Mouse (Mus musculus) CH12.LX (cell line): ENCODE results near the gene Ccdc83. TPM values are rescaled to one million over a fixed set of nuclear protein-coding genes. Genes with fewer than 3 reads are reported as not detected.

ENCODE experiments used
- DNase-seq: peaks from one replicate; pipeline ENCODE4 v3.0.0-alpha.2; 2013; ENCODE audit errors: extremely low read depth
- H3K27ac ChIP-seq: 2 replicates; pipeline ENCODE4 v1.5.1; 2012; ENCODE audit warnings: low read depth, mild to moderate bottlenecking, control low read depth, moderate library complexity; ENCODE audit not compliant: insufficient read depth
- H3K27me3 ChIP-seq: replicated peaks from 2 replicates; pipeline ENCODE3; 2012; ENCODE audit warnings: inconsistent platforms
- H3K36me3 ChIP-seq, 2 experiments: replicated peaks in 1 of 2; 2 replicates each; pipeline versions ENCODE3 to v1.6.1; 2012; ENCODE audit warnings: inconsistent platforms in 1 of 2, low read length in 1 of 2, mild to moderate bottlenecking in 1 of 2, mixed read lengths in 1 of 2, moderate library complexity in 1 of 2; ENCODE audit not compliant: control insufficient read depth in 1 of 2, insufficient read depth in 1 of 2
- H3K4me1 ChIP-seq, 2 experiments: 2 replicates each; pipeline ENCODE4 v1.6.1; 2012; ENCODE audit warnings: inconsistent platforms in 1 of 2, moderate library complexity in 1 of 2; ENCODE audit not compliant: insufficient read depth in 2 of 2, control insufficient read depth in 1 of 2
- H3K4me2 ChIP-seq: 2 replicates; pipeline ENCODE4 v1.6.1; 2012; ENCODE audit warnings: low read depth, mild to moderate bottlenecking, control low read depth; ENCODE audit not compliant: poor library complexity, insufficient read depth, severe bottlenecking
- H3K4me3 ChIP-seq, 3 experiments: fragments of 150-350 bp in 1 of 3; sonication (generic) in 1 of 3; replicated peaks in 1 of 3; 2 replicates each; pipeline versions ENCODE3 to v1.5.1; 2011 to 2012; ENCODE audit warnings: low read depth in 2 of 3, low read length in 2 of 3, mild to moderate bottlenecking in 2 of 3, moderate library complexity in 2 of 3, control low read depth in 1 of 3, improper control_type of control experiment in 1 of 3, inconsistent platforms in 1 of 3, mixed read lengths in 1 of 3; ENCODE audit not compliant: poor library complexity in 1 of 3
- H3K79me2 ChIP-seq: replicated peaks from 2 replicates; pipeline ENCODE4 v1.6.1; 2012; ENCODE audit warnings: mild to moderate bottlenecking, moderate library complexity; ENCODE audit not compliant: control insufficient read depth, poor library complexity, insufficient read depth, severe bottlenecking; ENCODE audit errors: extremely low read depth
- H3K9ac ChIP-seq: 2 replicates; pipeline ENCODE4 v1.6.1; 2012; ENCODE audit warnings: low read depth, mild to moderate bottlenecking, control low read depth, moderate library complexity; ENCODE audit not compliant: insufficient read depth
- H3K9me3 ChIP-seq: replicated peaks from 2 replicates; pipeline ENCODE3; 2012; ENCODE audit warnings: low read length, inconsistent platforms, mixed read lengths
- BHLHE40 ChIP-seq: IDR thresholded peaks from 2 replicates; pipeline ENCODE4 v1.6.1; 2011; ENCODE audit warnings: mild to moderate bottlenecking, low read depth, low read length, improper control_type of control experiment
- CHD1 ChIP-seq: IDR thresholded peaks from 2 replicates; pipeline ENCODE4 v1.6.1; 2012; ENCODE audit warnings: low read depth, low read length, improper control_type of control experiment, inconsistent platforms
- CHD2 ChIP-seq: IDR thresholded peaks from 2 replicates; pipeline ENCODE4 v1.6.1; 2011; ENCODE audit warnings: low read length, improper control_type of control experiment
- E2F4 ChIP-seq: IDR thresholded peaks from 2 replicates; pipeline ENCODE4 v1.6.1; 2011; ENCODE audit warnings: low read depth, low read length, improper control_type of control experiment; ENCODE audit not compliant: insufficient replicate concordance
- GABPA ChIP-seq: IDR thresholded peaks from 2 replicates; pipeline ENCODE4 v1.6.1; 2012; ENCODE audit warnings: low read depth, low read length, improper control_type of control experiment, inconsistent platforms; ENCODE audit not compliant: insufficient replicate concordance
- JUND ChIP-seq: conservative IDR thresholded peaks from 2 replicates; pipeline ENCODE4 v1.6.1; 2011; ENCODE audit warnings: low read depth, low read length, improper control_type of control experiment
- KAT2A ChIP-seq: IDR thresholded peaks from 2 replicates; pipeline ENCODE4 v1.6.1; 2012; ENCODE audit warnings: low read length, improper control_type of control experiment, inconsistent platforms; ENCODE audit not compliant: insufficient replicate concordance
- MEF2A ChIP-seq: IDR thresholded peaks from 2 replicates; pipeline ENCODE4 v1.6.1; 2014; ENCODE audit warnings: low read depth, mild to moderate bottlenecking, inconsistent platforms, low read length, improper control_type of control experiment, borderline replicate concordance
- NELFE ChIP-seq: IDR thresholded peaks from 2 replicates; pipeline ENCODE4 v1.6.1; 2011; ENCODE audit warnings: low read depth, low read length, improper control_type of control experiment
- POLR2A ChIP-seq: IDR thresholded peaks from 2 replicates; pipeline ENCODE4 v1.6.1; 2011; ENCODE audit warnings: low read depth, mild to moderate bottlenecking, improper control_type of control experiment, low read length
- POLR2AphosphoS2 ChIP-seq: IDR thresholded peaks from 2 replicates; pipeline ENCODE4 v1.6.1; 2011; ENCODE audit warnings: low read depth, low read length, improper control_type of control experiment
- RCOR1 ChIP-seq: conservative IDR thresholded peaks from 2 replicates; pipeline ENCODE4 v1.6.1; 2012; ENCODE audit warnings: low read depth, mild to moderate bottlenecking, inconsistent platforms, low read length, improper control_type of control experiment
- TCF12 ChIP-seq: IDR thresholded peaks from 2 replicates; pipeline ENCODE4 v1.6.1; 2014; ENCODE audit warnings: low read depth, mild to moderate bottlenecking, inconsistent platforms, low read length, improper control_type of control experiment
- dilution Hi-C: fragments of 300-500 bp; cut with MboI; formaldehyde crosslinking; loops from 2 replicates; pipeline ENCODE4 v1.14.3; 2020; ENCODE audit warnings: low sequenced_read_pairs; ENCODE audit not compliant: extremely low pct_unique_long_range_greater_than_20kb, extremely low pct_ligation_motif_present
- in situ Hi-C: fragments of 300-500 bp; cut with MboI; formaldehyde crosslinking; loops from 3 replicates; pipeline ENCODE4 v1.14.3; 2019; ENCODE audit warnings: low sequenced_read_pairs, low pct_ligation_motif_present, low pct_unique_long_range_greater_than_20kb, mixed read lengths
- polyA plus RNA-seq: library from polyadenylated mRNA; unstranded; fragments of >175 nt; gene quantifications from 2 replicates; pipeline ENCODE4 v1.2.1, GENCODE M21; 2012; ENCODE audit warnings: low read depth; ENCODE audit not compliant: insufficient read length
- total RNA-seq, 2 experiments: library from RNA; depleted of rRNA; stranded (reverse); fragments of 300-350 nt in 1 of 2; fragments of >200 nt in 1 of 2; gene quantifications; 2 replicates each; pipeline ENCODE4 v1.2.3; 2012 to 2014

The Ccdc83 gene
- total and polyA plus RNA-seq, 3 experiments, result not detected

- Histone ChIP-seq H3K9me3 (no peaks in the 10 kb centered on the region), H3K4me2 (no peak overlapping the region), H3K79me2 (no peaks in the 10 kb centered on the region), H3K9ac (no peak overlapping the region), H3K4me1 (no peaks in the 10 kb centered on the region), H3K4me3 (no peak overlapping the region), H3K36me3 (peaks cover 13 to 35% of the 10 kb centered on the region in 2 experiments), H3K27me3 (no peaks in the 10 kb centered on the region), H3K27ac (no peak overlapping the region)
- no peak for TF ChIP-seq POLR2A
- TF ChIP-seq POLR2AphosphoS2, result 0 out of 2 replicates have a peak, but pooled peaks have one; percentile 17
- TF ChIP-seq NELFE, result no peak
- no peak for TF ChIP-seq MEF2A
- TF ChIP-seq JUND, result no peak
- TF ChIP-seq E2F4, result no peak
- no peak for DNase-seq
- dilution Hi-C loops, result no loop called here
- in situ Hi-C loops, result no loop called here
Measured at GRCm38 (mm10) chr7:90210947-90211346, 54.6 kb downstream of the Ccdc83 start.

GRCm38 (mm10) chr7:90210116-90210515 is 55.5 kb downstream of the Ccdc83 start:
- in situ Hi-C loops, result no loop called here

GRCm38 (mm10) chr7:90203914-90204313 is 61.7 kb downstream of the Ccdc83 start:
- in situ Hi-C loops (no loop called here), dilution Hi-C loops (no loop called here)
- H3K4me3 ChIP-seq, result no peak overlapping the region
- H3K27ac ChIP-seq, result no peak overlapping the region
- H3K4me1 ChIP-seq, result peaks cover 3 to 9% of the 10 kb centered on the region in 2 experiments; a peak in 3 of 4 replicates
- TF ChIP-seq CHD2, result no peak
- no peak for TF ChIP-seq RCOR1
- no peak for TF ChIP-seq BHLHE40
- TF ChIP-seq E2F4, result no peak
- no peak for TF ChIP-seq TCF12
- no peak for TF ChIP-seq CHD1
- no peak for TF ChIP-seq KAT2A
- H3K79me2 ChIP-seq, result 0 out of 2 replicates have a peak, but pooled peaks cover 2% of the 10 kb centered on the region
- H3K9me3 ChIP-seq, result no peaks in the 10 kb centered on the region
- peaks cover 26 to 69% of the 10 kb centered on the region in 2 experiments for H3K36me3 ChIP-seq
- H3K4me2 ChIP-seq, result no peak overlapping the region
- no peak for DNase-seq
- H3K9ac ChIP-seq, result no peak overlapping the region
- no peaks in the 10 kb centered on the region for H3K27me3 ChIP-seq

More at GRCm38 (mm10) chr7:90210116-90210515, 55.5 kb downstream of the Ccdc83 start:
- Histone ChIP-seq H3K9ac (no peak overlapping the region), H3K9me3 (no peaks in the 10 kb centered on the region), H3K27me3 (no peaks in the 10 kb centered on the region), H3K4me3 (no peak overlapping the region), H3K4me2 (no peak overlapping the region), H3K4me1 (no peaks in the 10 kb centered on the region), H3K79me2 (no peaks in the 10 kb centered on the region), H3K36me3 (peaks cover 13 to 41% of the 10 kb centered on the region in 2 experiments), H3K27ac (no peak overlapping the region)
- dilution Hi-C loops, result no loop called here
- TF ChIP-seq BHLHE40, result no peak
- TF ChIP-seq MEF2A, result no peak
- TF ChIP-seq GABPA, result no peak
- no peak for DNase-seq
